Mouse (Mus musculus) kidney, adult 8-10 months (tissue): Measurements from ENCODE around the gene Lrrc28.

Experiments used
- DNase-seq, 2 experiments: peaks; one replicate each; pipeline ENCODE4 v3.0.0; 2022

The Lrrc28 gene

DNA sequence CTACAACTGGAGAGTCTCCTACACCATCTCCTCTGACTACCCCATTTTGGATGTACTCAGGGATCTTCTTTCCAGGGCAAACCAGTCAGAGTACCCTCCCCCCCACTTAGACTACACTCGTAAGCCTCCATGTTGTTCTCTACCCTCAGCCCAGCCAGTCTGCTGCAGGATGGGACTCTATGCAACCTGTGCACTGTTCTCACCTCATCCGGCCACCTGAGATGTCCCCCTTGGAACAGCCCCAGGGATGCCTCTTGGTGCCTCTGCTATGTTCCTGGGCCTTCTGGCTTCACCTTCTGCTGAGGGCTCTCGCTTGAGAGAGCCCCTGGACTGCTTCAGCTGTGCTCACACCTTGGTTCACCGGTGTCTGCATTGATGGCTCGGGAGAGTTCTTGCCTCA is 158.7 kb downstream of the Lrrc28 start:
- no peak for DNase-seq

DNA sequence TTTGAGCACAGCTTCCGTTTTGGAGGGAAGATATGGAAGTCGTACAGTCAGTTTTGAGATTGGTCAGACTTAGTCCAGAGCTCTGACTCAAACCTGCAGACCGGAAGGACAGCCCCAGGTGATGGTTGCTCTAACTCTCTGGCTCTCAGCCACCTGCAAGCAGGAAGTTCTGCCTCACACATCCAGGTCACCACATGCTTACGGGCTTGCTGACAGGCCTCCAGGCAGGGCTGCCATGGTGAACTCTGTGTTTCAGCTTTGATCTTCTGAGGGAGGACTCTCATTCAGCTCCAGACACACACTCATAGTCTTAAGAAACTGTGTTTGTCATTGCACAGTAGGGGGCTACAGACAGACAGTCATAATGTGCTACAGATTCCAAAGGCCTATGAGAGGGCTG is 161.4 kb downstream of the Lrrc28 start:
- DNase-seq, result no peak

DNA sequence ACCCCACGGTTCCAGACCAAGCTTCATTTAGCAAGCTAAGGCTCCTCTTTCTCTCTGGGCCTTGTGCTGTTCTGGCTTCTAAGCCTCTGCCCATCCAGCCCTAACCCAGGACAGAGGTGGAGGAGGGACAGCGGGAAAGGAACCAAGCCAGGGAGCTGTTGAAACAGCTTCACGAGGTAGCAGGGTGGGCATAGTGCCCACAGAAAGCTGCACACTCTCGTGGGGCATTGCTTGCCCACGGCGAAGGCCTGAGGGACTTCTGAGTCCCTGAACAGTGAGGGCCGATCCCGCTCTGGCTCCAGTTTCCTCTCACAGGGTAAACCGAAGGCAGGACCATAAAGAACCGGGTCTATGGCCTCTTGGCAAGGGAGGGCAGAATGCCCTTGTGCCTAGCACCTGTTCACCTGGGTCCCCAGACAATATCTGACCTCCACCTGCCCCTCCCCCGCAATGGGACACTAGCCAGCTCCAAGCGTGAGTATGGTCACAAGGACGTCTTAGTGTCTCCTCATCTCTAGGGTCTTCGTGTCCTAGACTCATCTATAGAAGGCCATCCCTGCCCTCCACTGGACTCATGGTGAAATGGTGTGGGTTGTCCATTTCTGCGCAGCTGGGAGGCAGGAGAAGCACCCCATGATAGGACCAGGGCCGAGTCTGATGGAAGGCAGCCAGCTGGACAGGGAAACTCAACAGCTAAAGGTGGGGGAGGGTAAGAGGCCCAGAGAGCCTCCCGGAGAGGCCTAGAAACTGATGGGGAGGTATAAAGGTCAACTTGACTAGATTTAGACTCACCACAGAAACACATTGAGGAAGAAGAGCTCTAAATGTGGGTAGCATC is 165.3 kb downstream of the Lrrc28 start:
- DNase-seq, result peak; percentile 21 to 38

DNA sequence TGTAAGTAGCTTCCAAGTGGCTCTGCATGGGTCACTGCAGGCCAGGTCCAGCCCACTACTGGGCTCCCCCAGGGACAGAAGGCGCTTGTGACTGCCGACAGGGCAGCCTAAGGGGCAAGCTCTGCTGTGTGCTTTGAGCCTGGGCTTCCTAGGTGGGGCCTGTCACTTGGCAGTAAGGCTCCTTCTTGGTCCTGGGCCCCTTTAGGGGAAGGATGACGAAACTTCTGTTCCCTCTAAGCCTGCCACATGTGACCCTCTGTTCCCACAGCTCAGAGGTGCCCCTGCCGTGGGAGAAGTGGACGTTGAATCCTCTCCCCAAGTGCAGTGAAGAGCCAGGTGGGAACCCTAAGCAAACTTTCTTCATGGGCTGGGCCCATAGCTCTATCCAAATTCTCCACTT is 165.9 kb downstream of the Lrrc28 start:
- DNase-seq, result no peak

DNA sequence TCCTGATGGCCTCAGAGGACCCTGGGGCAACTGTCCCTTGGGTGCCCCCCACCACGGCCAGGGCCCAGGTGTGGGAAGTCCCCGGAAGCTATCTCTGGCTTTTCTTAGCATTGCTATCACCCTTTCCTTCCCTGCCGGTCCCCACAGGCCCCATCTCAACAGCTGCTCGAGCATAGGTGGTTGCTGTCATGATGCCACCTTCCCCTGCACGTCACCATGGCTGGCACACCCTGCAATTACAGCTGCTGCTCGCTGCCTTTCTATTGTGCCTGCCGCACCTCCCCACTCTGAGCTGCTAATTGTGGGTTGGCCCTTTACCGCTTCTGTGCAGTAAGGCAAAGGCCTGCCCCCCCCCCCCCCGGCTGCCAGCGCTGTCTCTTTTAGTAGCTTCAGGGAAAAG is 167.1 kb downstream of the Lrrc28 start:
- DNase-seq, result no peak

DNA sequence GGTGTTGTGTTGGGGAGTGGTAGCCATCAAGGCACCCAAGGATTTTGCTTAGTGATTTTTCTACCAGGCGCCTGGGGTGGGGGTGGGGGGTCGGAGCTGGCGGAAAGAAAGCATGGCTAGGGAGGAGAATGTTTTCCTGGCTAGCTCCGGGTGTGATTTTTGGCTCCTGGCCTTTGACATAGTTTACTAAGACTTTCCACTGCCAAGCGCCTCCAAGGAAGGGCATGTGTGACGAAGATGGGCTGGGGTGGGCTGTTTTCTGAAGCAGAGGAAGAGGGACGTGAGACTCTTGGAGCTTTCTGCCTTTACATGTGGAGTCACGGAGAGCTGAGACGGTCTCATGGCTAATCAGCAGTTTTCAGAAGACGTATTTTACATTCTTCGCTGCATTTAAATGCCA is 173.8 kb downstream of the Lrrc28 start:
- no peak for DNase-seq

DNA sequence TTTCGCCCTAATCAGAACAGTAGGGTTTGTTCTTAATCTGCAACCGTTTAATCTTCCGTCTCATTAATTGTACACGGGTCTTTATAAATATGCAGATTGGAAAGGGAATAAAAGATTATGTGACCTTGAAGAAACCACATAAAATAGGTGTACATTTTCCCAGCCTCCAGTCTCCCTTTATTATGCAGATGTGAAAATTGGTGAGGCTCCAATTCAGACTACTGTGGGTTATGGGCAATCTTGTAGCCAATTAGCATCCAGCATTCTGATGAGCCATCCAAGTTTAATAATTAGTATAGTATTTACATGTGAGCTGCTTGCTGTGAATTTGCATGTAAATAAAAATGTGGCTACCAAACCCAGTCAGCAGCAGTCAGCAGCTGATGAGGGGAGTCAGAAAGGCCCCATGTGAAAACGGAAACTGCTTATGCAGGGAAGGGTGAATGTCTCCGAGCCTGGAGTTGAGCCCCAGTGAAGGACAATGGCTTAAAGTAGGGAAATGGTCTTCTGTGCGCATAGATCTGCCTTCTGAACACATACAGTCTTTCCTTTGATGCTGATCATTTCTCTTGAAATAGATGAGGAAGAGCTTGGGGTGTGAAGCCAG is 176.2 kb downstream of the Lrrc28 start:
- no peak for DNase-seq

DNA sequence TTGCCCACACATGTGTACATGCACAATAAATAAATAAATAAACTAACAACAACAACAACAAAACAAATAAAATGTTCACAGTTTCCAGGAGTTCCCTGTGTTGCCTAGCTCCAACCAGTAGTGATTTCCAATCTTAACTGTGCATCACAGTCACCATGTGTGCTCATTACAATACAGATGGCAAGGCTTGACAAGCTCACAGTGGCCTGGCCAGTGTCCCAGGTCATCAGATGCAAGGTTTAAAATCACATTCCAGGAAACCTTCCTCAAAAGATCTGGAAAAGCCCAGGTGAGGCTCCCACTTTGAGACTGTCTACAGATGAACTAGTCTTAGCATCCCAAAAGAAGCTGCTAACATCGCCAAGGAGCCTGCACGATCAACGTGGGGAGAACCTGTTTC is 176.9 kb downstream of the Lrrc28 start:
- no peak for DNase-seq

DNA sequence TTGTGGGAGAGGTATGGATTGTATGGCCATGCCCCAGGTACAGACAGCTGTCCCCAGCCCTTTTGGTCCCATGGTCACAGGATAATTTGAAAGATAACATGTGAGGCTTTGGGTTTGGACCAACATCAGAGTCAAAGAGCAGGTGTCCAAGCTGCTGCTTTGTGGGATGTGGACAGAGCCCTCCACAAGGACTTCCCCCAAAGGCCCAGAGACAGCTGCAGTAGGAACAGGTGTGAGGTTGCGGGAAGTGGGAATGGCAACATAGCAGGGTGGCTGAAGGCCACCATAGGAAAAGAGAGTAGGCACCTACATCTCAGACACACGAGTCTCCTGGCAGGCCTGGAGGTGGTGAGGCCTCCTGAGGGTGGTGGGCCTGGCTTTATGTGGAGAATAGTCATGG is 178.7 kb downstream of the Lrrc28 start:
- no peak for DNase-seq

DNA sequence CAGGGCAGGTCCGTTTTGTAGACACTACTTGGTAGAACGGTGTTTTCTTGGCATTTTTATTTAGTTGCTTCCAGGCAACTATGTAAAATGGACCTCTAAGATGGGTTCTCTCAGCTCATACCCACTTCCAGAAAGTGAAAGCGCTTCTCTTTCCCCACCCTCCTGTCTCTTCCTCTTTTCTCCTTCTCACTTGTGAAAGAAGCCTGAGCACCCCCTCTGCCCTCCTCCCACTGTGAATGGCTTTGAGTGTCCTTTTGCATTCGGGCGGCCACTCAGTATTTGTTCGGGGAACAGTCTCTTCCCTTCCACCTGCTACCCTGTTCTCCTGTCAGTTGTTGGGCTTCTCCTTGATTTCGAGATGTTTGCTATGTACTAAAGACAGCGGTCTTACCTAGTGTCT is 180.4 kb downstream of the Lrrc28 start:
- no peak for DNase-seq

DNA sequence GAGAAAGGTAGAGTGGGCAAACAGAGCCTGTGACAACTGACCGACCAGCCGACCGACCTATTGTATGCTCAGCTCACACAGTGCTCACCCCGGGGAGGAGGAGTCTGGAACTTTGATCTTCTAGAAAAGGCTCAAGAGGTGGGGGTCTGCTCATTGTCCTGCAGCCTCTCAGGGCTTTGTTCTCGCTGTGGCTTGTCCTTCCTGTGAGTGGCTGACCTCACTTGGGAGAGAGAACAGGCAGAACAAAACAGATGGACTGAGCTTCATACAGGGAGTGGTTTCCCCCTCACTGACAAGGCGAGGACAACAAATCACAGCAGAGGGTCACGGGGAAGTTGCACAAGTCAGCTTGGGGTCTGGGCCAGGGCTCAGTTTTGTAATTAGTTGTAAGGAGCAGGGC is 181.5 kb downstream of the Lrrc28 start:
- peak; percentile 43 to 63 for DNase-seq
